Mouse (Mus musculus): Measurements from ENCODE around the gene Ush1g.

Gene Ush1g

DNA sequence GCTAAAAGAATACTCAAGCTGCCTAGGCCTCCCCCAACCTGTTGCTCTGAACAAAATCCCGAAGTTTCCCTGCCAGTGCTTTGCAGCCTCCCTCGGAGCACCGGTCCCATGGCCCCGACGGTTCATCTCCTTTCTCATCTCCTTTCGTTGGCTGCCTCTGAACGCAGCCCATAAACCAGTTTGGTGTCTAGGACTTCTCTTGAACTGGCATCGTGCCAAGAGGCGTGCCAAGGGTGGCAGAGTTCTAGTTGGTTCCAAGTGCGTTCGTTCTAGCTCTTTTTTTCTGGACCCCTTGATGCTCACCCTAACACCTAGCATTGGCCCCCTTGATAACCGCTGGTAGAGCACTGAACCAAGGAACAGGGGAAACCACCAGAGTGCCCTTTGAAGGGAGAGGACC lies 13.4 kb upstream of the Ush1g start:
- CTCF ChIA-PET: no interaction called here

DNA sequence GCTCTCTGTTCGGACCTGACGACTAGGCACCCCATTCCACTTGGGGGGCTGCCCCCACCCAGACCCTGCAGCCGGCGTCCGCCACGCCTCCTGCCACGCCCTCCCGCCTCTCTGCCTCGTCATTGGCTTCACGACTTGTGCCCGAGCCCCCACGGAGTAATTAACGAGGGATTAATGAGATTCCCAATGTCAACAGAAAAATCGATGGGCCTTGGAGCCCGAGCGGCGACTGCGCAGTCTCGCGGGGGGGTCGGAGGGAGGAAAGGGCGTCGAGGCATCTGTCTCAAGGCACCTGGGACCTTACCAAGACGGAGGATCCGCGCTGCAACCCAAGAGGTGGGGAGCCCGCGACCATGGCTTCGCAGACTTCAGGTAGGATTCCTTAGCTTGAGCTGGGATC lies 12.7 kb upstream of the Ush1g start, which contains the start of gene Otop3:
Gene Otop3, plus strand, starts transcription at position 201 of the 400 bp plus-strand sequence.
- CTCF ChIA-PET: interaction anchor here (0.5 kb wide), 1 partner anchor 14 kb away, joined by 3 read pairs; no protein-coding TSS in a partner anchor

DNA sequence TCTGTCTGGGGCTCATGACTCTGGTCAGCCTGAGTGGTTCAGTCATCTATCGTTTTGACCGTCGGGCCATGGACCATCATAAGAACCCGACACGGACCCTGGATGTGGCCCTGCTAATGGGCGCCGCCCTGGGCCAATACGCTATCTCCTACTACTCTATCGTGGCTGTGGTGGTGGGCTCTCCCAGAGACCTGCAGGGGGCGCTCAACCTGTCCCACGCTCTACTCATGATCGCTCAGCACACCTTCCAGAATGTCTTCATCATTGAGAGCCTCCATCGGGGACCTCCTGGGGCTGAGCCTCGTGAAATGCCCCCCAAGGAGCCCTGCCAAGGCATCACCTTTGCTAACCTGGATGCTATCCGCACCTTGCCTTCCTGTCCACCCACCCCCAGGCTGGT lies 7.5 kb upstream of the Ush1g start:
- CTCF ChIA-PET: no interaction called here

DNA sequence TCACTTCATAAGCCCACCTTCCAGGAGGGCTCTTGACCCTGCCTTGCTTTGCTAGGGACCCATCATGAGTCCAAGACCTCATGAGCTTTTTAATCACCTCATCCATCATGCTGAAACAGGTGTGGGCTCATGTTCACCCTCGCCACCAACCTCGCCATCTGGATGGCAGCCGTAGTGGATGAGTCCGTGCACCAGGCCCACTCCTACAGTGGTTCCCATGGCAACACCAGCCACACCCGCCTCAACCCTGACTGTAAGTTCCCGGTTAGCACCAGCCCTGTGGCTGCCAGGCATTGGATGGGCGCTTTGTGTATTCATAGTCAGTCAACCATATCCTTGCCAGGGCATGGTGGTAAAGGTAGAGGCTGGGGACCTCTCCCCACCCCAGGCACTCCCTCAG lies 4.9 kb upstream of the Ush1g start:
- CTCF ChIA-PET: no interaction called here

DNA sequence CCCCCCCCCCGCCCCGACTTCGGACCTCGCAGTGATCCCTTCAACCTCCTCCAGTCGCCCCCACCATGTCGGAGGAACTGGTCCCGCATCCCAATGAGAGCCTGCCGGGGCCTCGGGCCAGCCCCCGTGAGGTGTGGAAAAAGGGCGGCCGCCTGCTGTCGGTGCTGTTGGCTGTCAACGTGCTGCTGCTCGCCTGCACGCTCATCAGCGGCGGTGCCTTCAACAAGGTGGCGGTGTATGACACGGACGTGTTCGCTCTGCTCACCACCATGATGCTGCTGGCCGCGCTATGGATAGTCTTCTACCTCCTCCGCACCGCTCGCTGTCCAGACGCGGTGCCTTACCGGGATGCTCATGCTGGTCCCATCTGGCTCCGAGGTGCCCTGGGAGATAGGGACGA lies 1.5 kb upstream of the Ush1g start:
- CTCF ChIA-PET: interaction anchor here (0.6 kb wide), 1 partner anchor 92 kb away, joined by 5 read pairs; no protein-coding TSS in a partner anchor

DNA sequence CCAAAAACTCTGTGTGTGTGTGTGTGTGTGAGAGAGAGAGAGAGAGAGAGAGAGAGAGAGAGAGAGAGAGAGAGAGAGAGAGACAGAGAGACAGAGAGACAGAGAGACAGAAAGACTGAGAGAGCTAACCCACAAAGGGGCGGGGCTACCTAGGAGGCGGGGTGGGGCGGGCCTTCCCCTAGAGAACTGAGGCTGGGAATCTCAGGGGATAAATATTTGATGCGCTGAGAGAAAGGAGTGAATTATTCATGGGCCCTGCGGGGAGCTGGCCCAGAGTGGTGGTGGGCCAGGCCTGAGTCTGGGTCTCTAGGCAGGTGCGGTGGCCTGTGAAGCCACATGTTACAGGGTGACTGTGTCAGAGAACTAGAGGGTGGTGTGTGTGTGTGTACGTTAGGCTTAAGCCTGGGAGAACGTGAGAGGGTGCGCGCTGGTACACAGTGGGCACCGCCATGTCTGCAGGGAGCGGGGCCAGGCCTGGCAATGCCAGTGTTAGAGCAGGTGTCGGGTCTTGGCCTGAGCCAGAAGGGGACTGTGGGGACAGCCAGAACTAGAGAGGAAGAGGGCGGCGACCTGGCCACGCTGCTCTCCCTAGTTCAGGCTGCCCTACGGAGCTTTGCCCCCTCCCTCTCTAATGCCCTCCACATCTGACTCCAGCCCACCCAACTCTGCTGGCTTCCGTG lies 2.0 kb downstream of the Ush1g start:
- CTCF ChIA-PET: interaction anchor here (0.6 kb wide), 1 partner anchor 678 kb away, joined by 4 read pairs; no protein-coding TSS in a partner anchor

DNA sequence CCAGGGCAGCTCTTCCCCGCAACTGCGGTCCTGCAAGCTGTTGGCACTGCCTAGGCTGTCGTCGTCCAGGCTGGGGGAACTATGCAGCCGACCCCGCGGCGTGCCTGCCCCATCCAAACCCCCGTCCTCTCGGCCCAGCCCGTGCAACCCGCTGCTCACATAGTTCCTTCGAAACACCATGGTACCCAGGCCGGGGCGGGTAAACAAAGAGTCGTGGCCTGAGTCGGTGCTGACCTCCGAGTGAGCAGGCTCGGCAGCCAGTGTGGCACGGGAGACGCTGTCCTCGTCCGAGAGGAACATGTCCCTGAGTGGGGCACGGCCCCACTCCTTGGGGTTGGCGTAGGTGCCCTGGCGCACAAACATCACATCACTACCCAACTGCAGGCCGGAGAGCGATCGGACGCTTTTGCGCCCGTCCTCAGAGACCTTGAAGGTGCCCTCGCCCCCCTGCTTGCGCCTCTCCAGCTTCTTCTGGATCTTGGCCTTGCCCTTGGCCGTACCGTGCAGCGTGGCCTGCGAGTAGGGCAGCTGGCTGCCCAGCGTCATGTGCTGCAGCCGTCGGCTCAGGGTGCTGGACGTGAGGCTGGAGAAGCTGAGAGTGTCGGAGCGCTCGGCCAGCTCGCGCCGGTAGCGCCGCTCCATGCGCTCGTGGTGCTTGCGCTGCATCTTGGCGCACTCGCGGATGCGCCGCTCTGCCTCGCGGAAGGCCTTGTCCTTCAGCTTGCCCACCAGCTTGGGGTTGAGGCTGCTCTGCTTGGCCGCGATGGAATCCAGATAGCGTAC lies 3.4 kb downstream of the Ush1g start:
- CTCF ChIA-PET: interaction anchor here (0.6 kb wide), 1 partner anchor 37 kb away, joined by 5 read pairs; no protein-coding TSS in a partner anchor

DNA sequence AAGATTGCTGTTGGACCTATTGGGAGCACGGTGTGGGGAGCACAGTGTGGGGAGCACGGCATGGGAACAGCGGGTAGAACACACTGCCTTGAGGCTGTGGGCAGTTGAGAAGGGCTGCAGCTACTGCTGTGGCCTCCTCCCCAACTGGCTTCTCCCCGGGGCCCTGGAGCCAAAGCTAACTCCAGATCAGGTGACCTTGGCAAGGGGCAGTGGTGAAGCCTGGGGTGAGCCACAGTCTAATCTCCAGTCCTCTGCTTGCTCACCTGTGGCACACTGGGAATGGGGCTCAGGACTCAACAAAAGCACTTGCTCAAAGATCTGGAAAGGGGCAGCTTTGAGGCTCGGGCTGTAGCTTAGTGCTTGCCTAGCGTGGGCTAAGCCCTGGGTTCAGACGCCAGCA lies 4.6 kb downstream of the Ush1g start:
- CTCF ChIA-PET: no interaction called here

DNA sequence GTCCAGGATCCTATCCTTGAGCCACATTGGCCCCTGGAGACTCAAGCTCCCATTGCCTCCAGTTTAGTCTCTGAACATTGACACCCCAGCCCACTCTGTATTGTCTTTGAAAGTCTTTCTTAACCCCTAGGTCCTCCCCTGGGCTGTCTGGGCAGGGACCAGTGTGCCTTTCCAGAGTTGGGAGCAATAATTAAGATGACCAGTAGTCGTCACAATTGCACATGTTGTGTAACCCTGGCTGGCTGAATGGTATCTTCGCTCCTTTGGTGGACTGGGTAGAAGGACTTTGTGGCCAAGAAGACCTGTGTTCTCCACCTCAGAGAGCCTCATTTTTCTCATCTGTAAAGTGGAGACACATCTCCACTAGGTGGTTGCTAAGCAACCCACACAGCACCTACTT lies 7.6 kb downstream of the Ush1g start:
- CTCF ChIA-PET: no interaction called here

DNA sequence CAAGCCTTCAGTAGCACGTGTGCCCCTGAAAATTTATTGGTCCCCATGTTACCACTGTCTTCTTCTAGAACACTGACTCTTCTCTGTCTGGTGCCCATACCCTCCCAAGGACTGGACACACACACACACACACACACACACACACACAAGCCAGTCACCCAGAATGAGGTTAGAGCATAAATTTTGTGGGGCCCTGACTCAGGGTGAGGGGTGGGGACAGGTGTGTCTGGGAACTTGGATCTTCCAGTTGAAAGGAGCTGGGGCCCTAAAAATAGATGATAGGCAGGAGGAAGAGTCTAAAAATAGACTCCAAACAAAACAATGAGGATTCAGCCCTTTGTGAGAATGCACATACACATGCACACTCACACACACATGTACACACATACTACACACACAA lies 13.1 kb downstream of the Ush1g start:
- CTCF ChIA-PET: no interaction called here

DNA sequence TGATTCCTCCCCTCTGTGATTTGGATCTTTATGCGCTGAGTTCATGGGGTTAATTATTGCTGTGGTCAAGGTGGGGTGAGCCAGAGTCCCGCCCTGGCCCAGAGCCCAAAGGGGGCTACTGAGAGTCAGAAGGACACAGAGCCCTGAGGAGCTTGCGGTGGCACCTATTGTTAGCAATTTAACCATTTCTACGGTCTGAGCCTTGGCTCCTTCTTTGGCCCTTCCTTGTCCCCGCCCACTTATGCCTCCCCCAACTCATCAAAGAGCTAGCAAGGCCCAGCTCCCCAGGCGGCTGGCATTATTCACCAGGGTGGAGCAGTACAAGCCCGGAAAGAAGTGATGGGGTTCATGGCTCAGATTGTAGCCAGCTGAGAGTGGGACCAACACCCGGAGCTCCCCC lies 15.0 kb downstream of the Ush1g start, which contains the start of gene Otop2:
Gene Otop2, plus strand, starts transcription at position 301 of the 400 bp plus-strand sequence.
- CTCF ChIA-PET: no interaction called here

DNA sequence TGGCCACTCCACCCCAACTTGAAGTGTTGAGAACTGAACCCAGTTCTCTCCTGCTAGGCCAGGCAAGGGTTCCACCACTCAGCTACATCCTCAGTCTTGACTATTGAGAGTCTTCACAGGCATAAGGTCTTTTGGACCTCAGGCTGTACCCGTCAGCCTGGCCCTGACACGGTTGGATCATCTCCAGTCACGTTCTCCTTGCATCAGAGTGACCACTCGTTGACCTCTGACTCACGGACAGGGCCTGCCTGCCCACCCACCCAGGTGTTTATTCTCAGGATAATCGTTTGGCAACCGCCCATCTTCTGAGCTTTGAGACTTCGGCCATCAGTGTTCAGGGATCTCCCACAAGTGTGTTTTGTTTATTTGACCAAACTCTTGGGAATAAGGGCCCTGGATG lies 18.7 kb downstream of the Ush1g start:
- CTCF ChIA-PET: no interaction called here

DNA sequence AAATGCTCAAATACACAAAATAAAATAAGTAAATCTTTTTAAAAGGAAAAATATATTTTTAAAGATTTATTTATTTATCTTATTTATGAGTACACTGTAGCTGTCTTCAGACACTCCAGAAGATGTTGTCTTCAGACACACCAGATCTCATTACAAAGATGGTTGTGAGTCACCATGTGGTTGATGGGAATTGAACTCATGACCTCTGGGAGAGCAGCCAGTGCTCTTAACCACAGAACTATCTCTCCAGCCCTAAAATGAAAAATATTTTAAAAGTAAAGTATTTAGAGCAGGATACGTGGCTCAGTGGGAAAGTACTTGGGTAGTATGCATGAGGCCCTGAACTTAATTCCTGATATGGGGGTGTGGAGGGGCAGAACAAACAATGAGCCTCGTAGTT lies 20.5 kb downstream of the Ush1g start:
- CTCF ChIA-PET: no interaction called here

DNA sequence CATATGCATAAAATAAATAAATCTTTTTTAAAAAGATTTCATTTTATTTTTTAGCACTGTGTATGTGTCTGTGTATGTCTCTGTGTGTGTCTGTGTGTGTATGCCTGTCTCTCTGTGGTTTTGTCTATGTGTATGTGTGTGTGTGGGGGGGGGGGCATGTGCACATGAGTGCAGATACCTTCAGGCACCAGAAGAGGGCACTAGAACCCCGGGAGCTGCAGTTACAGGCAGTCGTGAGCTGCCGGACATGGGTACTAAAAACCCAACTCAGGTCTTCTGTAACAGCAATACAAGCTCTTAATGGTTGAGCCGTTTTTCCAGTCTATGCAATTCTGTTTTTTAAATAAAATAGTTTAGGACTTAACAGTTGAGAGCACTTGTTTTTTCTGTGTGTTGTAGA lies 21.1 kb downstream of the Ush1g start:
- CTCF ChIA-PET: no interaction called here

DNA sequence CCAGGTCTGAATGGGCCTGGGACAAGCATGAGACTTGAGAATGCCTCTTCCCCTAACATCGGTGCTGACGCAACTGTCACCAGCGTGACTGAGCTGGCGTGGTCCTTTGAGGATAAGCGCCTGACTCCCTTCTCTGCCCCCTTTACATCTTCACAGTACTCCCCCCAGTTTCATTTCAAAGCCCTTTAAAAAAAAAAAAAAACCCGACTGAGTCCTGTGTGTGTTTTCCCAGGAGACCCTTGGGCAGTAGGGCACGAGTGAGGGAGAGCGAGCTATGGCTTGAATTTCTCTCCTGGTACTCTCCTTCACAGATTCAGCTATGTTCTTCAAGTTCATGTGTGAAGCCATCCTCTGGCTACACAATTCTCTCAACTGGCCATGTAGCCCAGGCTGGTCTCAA lies 23.7 kb downstream of the Ush1g start:
- CTCF ChIA-PET: interaction anchor here (0.7 kb wide), 1 partner anchor 40 kb away, joined by 9 read pairs; no protein-coding TSS in a partner anchor

DNA sequence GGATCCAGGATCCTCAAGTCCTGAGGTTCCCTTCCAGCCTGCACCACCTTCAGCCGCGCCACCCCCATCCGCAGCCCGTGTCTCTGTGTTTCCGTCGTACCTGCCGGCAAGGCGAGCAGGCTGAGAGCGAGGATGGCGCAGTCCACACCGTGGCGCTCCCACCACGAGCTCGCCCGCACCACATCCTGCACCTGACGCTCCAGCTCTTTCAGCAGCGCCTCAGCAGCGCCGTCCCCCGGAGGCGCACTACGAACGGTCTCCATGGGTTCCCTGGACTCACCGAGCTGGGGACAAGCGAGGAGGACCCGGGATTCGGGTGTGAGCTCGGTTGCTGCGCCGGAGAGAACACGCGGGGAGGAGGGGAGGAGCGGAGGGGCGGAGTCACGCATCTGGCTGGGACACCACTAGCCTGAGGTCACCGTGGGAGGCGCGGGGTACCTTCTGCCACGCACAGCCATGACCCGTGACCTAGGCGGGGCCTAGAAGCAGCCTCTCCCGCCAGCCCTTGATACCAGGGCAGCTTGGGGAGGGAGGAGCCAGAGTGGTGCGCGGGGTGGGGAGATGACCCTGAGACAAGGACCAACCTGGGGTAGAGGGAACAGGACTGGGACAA lies 24.5 kb downstream of the Ush1g start, which contains the start of gene Fads6:
Gene Fads6, minus strand, starts transcription at position 450 of the 613 bp plus-strand sequence.
- CTCF ChIA-PET: interaction anchor here (0.7 kb wide), 1 partner anchor 40 kb away, joined by 9 read pairs; no protein-coding TSS in a partner anchor

DNA sequence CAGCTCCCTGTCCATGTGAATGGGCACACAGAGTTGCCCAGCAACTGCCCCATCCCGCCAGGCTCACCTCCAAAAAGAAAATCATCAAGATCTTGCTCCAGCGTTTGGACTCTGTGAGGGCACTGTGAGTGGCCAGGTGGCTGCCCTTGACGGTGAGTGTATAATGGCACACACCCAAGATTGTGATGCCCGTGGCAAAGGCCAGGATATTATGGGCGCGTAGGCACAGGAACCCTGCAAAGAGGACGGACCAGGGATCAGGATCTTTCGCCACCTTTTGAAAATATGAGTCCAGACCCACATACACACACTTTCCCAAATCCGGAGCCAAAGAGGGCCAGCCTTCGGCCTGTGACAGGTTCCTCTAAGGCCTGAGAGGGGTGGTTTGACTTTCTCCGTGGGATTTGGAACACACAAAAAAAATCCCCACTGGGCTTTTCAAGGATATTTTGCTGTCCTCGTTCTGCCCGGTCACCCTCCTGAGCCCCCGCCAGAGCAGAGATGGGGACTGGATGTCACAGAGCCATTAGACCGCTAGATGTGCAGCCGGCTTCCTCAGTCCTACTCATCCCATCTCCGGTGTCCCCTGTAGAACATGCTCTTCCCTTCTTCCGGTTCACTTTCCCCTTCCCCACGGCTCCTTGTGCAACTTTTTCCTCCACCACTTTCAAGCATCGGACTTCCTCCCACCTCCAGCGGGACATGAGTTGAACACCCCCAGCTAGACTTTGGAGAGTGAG lies 25.2 kb downstream of the Ush1g start:
- CTCF ChIA-PET: no interaction called here

DNA sequence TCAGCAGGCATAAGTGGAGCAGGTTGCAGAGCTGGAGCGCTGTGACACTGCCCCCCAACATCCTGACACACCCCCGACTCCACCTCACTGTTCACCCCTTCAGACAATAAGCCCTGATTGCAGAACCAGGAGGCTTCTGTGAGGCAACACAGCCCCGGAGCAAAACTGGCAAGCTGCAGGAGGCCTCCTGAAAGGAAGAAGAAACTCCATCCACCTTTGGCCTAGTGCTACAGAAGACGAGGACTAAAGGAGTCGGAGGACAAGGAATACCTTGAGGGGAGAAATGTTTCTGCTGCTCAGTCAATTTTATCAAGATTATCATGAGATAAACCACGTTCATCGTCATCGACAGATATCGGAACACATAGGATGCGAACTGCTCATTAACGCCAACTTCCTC lies 25.9 kb downstream of the Ush1g start:
- CTCF ChIA-PET: no interaction called here

DNA sequence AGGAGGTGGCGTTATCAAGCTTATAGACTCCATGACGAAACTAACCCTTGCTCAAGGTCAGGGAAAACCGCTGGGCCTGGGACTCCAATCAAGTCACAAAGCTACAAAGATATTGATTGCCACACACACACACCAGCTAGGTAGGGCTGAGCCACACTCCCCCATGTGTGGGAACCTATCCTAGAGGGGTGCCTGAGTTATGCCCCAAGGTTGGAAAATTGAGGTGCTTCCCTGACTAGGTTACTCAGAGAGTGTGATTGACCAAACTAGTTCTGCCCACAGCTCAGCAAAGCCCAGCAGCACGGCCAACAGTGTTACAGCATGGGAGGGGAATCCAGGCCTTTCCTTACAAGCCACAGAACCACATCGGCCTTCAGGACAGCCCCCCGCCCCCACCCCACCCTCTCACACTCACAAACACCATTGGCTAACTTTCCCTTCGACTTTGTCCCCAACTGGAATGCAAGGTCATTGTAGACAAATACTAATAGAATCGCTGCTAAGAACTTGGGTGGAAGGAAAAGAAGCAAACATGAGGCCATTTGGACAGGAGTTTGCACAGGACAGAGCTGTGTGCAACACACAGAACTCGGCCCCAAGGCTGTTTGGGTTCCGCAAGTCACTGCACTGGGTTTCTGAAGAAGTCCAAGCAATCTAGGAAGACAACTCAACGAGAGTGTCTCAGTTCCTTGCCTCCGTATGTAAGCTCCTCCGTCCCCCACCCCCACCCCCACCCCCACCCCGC lies 29.0 kb downstream of the Ush1g start:
- CTCF ChIA-PET: no interaction called here

DNA sequence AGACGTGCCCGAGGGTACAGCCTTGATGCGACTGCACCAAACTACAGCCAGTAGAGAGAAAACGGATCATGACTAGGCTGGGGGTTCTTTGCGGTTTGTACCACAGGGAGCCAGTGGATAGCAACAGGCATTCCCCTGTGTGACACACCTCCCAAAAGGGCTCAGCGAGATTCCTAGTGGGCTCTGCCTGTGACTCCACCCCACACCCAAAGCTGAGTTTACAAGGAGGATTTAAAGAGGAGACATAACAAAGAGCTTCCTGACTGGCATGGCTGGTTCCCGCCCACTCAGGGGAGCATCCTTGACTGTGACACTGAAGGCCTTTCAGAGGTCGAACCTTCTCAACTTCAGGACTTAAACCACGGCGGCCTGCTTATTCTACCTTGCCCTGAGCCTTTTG lies 30.3 kb downstream of the Ush1g start:
- CTCF ChIA-PET: no interaction called here

DNA sequence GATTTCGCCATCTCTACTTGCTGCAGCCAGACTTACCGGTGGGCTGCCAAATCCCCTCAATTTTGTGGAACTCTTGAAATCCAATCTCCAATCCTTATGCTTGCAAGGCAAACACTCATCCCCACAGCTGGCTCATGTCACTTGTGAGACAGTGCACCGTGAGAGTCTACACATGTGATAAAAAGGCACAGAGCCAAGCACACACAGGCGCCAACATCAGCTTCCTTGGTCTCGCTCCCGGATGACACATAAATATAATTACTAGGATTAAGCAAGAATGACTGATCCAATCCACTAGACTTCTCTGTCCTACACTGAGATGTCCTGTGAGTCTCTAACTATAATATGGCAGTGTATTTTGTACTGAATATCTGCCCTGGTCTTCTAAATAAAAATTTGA lies 30.9 kb downstream of the Ush1g start:
- CTCF ChIA-PET: no interaction called here

Data from spleen, embryonic (tissue).